Mouse (Mus musculus): ENCODE results near the gene Camta1. TPM values are rescaled to one million over a fixed set of nuclear protein-coding genes. Genes with fewer than 3 reads are reported as not detected.

The Camta1 gene
- polyA plus RNA-seq, 1 experiment from 2014 or later = 66.4 TPM

DNA sequence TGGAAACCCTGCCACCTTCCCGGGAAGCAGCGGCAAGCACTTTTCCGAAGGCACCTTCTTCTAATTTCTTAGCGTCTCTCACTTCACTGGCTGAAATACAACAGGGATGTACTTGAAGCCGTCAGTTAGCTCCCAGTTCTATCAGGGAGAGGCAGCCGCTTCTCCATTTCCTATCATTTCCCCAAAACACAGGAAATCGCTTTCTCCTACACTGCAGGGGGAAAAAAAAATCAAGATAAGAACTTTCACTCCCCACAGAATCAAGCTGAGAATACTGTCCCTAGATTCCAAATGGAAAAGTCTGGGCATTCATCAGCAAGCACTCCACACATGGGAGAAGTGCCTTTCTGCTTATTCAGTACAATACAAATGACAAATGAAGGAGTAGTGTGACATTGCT is 2.4 kb downstream of the Camta1 start:
- H3K27ac ChIP-seq = no peak overlapping the region
- H3K4me2 ChIP-seq = no peak overlapping the region
- ATAC-seq (ENCODE audit: insufficient number of reproducible peaks, low FRiP score, low TSS enrichment, low read depth) = no peak
- no peaks in the 10 kb centered on the region for H3K9me3 ChIP-seq
- H3K4me3 ChIP-seq = no peak overlapping the region
- no peaks in the 10 kb centered on the region for H3K27me3 ChIP-seq
- 0 out of 2 replicates have a peak, but pooled peaks cover 4% of the 10 kb centered on the region for H3K36me3 ChIP-seq
- peaks cover 19% of the 10 kb centered on the region for H3K4me1 ChIP-seq
- WGBS = 90% methylated on average over 7 of the region's 7 CpGs
- no peak overlapping the region for H3K9ac ChIP-seq

DNA sequence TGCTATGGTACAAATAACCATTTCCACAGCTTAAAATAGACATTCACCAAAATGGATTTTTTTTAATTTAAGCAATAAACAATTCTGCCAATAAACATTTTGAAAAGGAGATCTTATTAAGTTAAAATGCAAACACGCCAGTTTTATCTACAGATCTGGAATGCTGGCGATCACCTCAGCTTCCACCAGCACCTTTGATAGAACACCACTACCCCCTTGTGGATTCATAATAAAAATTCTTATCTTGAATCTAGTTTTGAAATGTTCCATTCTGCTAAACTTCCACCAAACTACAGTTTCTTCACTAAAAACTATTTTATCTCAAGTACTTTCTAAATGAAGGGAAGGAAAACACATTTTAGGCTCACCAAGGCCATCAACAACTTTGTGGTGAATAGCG is 7.7 kb downstream of the Camta1 start:
- no peak for ATAC-seq (ENCODE audit: insufficient number of reproducible peaks, low FRiP score, low TSS enrichment, low read depth)
- Histone ChIP-seq H3K4me3 (no peak overlapping the region), H3K9me3 (no peaks in the 10 kb centered on the region), H3K9ac (no peak overlapping the region), H3K36me3 (0 out of 2 replicates have a peak, but pooled peaks cover 4% of the 10 kb centered on the region), H3K27me3 (no peaks in the 10 kb centered on the region), H3K27ac (no peak overlapping the region), H3K4me1 (peaks cover 13% of the 10 kb centered on the region), H3K4me2 (no peak overlapping the region)
- WGBS = 64% methylated on average over 3 of the region's 3 CpGs

DNA sequence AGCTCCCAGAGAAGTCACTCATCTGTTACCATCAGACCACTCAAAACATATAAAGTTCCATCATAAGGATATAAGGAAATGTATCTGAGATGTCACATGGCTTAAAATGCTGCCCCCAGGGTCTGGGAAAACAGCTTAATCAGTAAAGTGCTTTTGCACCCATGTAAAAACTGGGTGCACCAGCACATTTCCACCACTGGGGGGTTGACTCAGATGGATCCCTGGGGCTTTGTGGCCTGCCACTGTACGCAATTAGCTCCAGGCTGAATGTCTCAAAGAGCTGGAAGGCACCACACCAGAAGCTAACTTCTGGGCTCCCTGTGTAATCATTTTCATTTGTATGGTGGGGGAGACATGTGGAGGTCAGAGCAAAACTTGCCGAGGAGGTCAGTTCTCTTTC is 10.5 kb downstream of the Camta1 start:
- Histone ChIP-seq H3K4me3 (no peak overlapping the region), H3K4me1 (peaks cover 10% of the 10 kb centered on the region), H3K9me3 (no peaks in the 10 kb centered on the region), H3K4me2 (no peak overlapping the region), H3K36me3 (no peaks in the 10 kb centered on the region), H3K9ac (no peak overlapping the region), H3K27ac (no peak overlapping the region), H3K27me3 (no peaks in the 10 kb centered on the region)
- ATAC-seq (ENCODE audit: insufficient number of reproducible peaks, low FRiP score, low TSS enrichment, low read depth) = no peak
- 52% methylated on average over 2 of the region's 2 CpGs for WGBS

DNA sequence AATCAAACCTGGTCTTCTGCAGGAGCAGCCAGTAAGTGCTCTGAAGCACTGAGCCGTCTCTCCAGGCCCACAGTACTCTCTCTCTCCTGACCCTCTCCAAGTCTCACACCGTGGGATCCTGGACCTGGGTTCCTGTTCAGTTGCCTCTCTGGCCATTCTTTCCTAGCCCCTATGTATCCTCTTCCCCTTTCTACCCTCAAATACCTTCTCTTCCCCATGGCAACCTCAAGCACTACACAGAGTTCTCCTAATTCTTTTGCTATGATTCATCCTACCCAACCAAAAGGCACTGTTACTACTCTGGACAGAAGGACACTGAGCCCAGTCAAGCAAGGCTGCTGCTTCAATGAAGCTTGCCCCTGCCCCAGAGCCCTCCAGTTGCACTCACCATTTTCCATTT is 19.1 kb downstream of the Camta1 start:
- no peak for ATAC-seq (ENCODE audit: insufficient number of reproducible peaks, low FRiP score, low TSS enrichment, low read depth)
- Histone ChIP-seq H3K27me3 (no peaks in the 10 kb centered on the region), H3K36me3 (no peaks in the 10 kb centered on the region), H3K9me3 (no peaks in the 10 kb centered on the region), H3K9ac (no peak overlapping the region), H3K4me3 (no peak overlapping the region), H3K4me2 (no peak overlapping the region), H3K27ac (no peak overlapping the region), H3K4me1 (no peaks in the 10 kb centered on the region)
- WGBS = 90% methylated on average over 2 of the region's 2 CpGs

DNA sequence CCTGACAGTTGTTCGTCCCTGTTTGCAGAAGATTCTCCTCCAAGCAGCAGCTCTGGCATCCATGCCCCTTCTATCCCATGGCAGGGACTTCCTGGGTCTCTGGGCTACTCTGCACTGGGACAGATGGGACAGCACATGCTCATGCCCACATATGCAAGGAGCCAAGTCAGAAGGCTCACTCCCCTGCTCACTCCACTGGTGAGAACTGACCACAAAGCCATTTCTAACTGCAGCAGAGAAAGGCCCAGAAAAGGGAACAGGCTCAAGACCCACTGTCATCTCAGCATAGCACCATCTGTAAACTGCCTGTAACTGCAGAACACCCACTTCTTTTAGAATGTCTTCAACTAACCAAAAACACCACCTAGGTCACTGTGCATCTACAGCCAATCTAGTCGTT is 23.2 kb downstream of the Camta1 start:
- Histone ChIP-seq H3K27me3 (no peaks in the 10 kb centered on the region), H3K4me3 (no peak overlapping the region), H3K9ac (no peak overlapping the region), H3K27ac (no peak overlapping the region), H3K4me2 (no peak overlapping the region), H3K36me3 (no peaks in the 10 kb centered on the region; the same call in 1 of the 2 replicates), H3K4me1 (no peaks in the 10 kb centered on the region), H3K9me3 (no peaks in the 10 kb centered on the region)
- 73% methylated on average over 2 of the region's 2 CpGs for whole genome bisulfite sequencing
- ATAC-seq (ENCODE audit: insufficient number of reproducible peaks, low FRiP score, low TSS enrichment, low read depth) = no peak

DNA sequence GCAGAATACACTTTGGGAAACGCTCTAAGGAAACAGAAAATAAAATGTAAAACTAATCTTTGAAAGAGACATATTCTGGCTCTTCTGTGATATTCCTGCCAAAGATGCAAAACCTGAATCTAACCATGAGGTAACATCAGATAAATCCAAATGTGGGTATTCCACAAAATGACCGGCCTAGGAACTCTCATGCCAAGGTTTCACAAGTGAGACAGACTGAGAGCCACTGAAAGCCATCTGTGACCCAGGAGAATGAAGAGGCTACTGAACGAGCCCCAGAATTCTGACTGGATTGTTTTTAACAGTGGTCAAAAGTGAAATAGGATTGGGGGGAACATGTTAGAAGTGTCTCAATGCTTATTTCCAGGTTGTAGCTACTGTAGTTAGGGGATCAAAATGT is 25.8 kb downstream of the Camta1 start:
- Histone ChIP-seq H3K9me3 (no peaks in the 10 kb centered on the region), H3K4me1 (no peaks in the 10 kb centered on the region), H3K27ac (no peak overlapping the region), H3K4me2 (no peak overlapping the region), H3K9ac (no peak overlapping the region), H3K36me3 (no peaks in the 10 kb centered on the region; the same call in 1 of the 2 replicates), H3K27me3 (no peaks in the 10 kb centered on the region), H3K4me3 (no peak overlapping the region)
- 88% methylated on average over 3 of the region's 3 CpGs for WGBS
- no peak for ATAC-seq (ENCODE audit: insufficient number of reproducible peaks, low FRiP score, low TSS enrichment, low read depth)

DNA sequence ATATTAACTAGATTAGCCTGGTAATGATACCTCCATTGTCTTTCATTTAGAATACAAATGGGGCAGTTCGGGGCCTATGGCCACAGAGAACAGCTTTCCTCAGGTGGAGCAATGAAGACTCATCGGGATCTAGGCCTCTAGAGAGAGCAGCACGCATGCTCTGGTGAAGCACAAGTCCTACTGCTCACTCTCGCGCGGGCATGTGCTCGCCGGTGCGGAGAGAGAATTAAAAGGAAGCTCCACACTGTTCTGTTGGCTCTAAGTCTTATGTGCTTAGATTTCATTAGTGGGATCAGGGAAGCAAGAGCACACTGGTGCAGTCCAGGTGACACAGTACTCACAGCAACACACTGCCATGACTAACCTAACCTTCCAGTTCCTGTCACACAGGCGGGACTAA is 27.1 kb downstream of the Camta1 start:
- no peaks in the 10 kb centered on the region for H3K27me3 ChIP-seq
- no peak overlapping the region for H3K9ac ChIP-seq
- 89% methylated on average over 10 of the region's 10 CpGs for WGBS
- no peaks in the 10 kb centered on the region; the same call in 1 of the 2 replicates for H3K36me3 ChIP-seq
- no peak overlapping the region for H3K4me2 ChIP-seq
- H3K4me3 ChIP-seq = no peak overlapping the region
- H3K4me1 ChIP-seq = no peaks in the 10 kb centered on the region
- no peaks in the 10 kb centered on the region for H3K9me3 ChIP-seq
- no peak for ATAC-seq (ENCODE audit: insufficient number of reproducible peaks, low FRiP score, low TSS enrichment, low read depth)
- H3K27ac ChIP-seq = no peak overlapping the region

DNA sequence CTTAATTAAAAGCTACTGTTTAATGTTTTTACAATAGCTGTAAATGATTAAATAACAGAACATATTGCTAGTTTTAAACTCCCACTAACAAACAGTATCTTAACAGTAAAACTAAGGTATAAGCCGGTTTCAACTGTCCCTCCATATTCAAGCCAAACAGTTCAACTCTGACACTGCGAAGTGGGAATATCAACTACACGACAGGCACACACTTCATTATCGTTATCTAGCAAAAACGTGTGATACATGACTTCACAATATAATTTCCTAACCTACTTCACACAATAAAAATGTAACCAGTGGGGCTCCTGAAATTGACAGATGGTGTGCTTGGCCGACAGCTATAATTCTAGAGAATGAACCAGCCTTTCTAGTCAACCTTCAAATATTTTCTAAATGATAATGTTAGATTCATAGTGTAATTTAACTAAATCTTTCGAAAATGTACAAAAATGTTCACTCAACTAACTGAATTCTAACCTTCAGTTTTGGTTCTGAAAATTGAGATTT is 27.7 kb downstream of the Camta1 start:
- Histone ChIP-seq H3K4me3 (no peak overlapping the region), H3K9me3 (no peaks in the 10 kb centered on the region)

DNA sequence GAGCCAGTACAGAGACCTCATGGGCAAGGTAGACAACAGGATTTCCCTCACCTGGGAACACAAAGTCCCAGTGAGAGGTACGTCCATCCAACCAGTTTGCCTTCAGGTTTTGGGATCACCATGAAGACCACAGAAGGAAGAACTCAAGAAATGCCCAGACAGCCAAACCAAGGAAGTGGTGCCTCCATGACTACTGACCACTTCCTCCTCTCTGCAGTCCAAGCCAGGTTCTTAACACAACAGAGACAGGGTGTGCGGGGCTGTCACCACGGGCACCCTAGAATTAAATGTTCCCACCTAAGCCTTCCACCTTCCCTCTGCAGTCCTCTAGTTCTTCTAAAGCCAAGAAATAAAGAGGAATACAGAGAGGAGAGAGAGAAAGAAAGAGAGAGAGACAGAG is 33.8 kb downstream of the Camta1 start:
- ATAC-seq (ENCODE audit: insufficient number of reproducible peaks, low FRiP score, low TSS enrichment, low read depth) = no peak
- Histone ChIP-seq H3K4me2 (no peak overlapping the region), H3K4me3 (no peak overlapping the region), H3K27me3 (no peaks in the 10 kb centered on the region), H3K36me3 (peaks cover 4% of the 10 kb centered on the region; the same call in 1 of the 2 replicates), H3K9ac (no peak overlapping the region), H3K4me1 (0 out of 2 replicates have a peak, but pooled peaks cover 4% of the 10 kb centered on the region), H3K27ac (no peak overlapping the region), H3K9me3 (no peaks in the 10 kb centered on the region)
- WGBS = 87% methylated on average over 3 of the region's 3 CpGs

More for the DNA sequence above, 27.7 kb downstream of the Camta1 start:
- Histone ChIP-seq H3K4me1 (no peaks in the 10 kb centered on the region), H3K27ac (no peak overlapping the region), H3K4me2 (no peak overlapping the region), H3K9ac (no peak overlapping the region), H3K27me3 (no peaks in the 10 kb centered on the region), H3K36me3 (peaks cover 4% of the 10 kb centered on the region)
- WGBS = 78% methylated on average over 7 of the region's 7 CpGs
- ATAC-seq (ENCODE audit: insufficient number of reproducible peaks, low FRiP score, low TSS enrichment, low read depth) = no peak

DNA sequence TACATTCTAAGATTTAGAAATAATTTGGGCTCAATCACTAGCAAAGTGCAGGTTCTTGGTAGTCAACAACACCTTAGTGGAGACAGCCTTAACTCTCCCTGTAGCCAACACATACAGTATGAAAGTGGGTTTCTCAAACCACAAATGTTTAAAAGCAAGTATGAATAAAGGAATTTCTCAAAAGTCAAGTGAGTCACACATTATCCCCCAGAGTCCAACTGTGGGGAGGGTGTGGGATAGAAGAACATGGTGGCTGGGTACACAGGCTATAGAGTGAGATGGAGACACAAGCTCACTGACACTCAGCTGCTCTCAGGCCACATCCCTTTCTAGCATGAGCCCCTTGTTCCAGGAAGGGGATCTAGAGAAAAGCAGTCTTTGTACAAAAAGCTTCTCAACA is 34.3 kb downstream of the Camta1 start:
- no peak overlapping the region for H3K4me2 ChIP-seq
- no peak for ATAC-seq (ENCODE audit: insufficient number of reproducible peaks, low FRiP score, low TSS enrichment, low read depth)

DNA sequence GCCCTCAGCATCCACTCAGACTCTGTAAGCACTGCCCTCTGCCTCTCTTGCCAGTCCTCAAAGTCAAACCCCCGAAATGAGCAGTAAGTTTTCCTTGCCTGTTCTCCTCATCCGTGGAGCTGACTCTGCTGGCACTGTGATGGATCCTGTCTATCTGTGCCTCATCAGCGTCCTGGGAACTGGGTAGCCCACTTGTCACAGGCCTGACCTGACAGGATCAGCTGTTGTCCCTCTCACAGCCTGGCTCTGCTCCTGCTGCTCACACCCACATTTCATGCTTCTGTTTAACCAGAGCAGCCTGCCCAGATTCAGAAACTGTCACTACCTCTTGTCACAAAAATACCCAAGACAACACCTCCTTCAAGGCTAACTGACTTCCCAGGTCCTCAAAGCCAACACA is 37.7 kb downstream of the Camta1 start:
- H3K27ac ChIP-seq = no peak overlapping the region
- H3K36me3 ChIP-seq = no peaks in the 10 kb centered on the region
- no peaks in the 10 kb centered on the region for H3K27me3 ChIP-seq
- no peak overlapping the region for H3K4me3 ChIP-seq
- H3K9me3 ChIP-seq = no peaks in the 10 kb centered on the region
- no peak for ATAC-seq (ENCODE audit: insufficient number of reproducible peaks, low FRiP score, low TSS enrichment, low read depth)
- no peak overlapping the region for H3K4me2 ChIP-seq
- H3K9ac ChIP-seq = no peak overlapping the region
- 59% methylated on average over 3 of the region's 3 CpGs for WGBS
- 0 out of 2 replicates have a peak, but pooled peaks cover 4% of the 10 kb centered on the region for H3K4me1 ChIP-seq

More for the DNA sequence above, 34.3 kb downstream of the Camta1 start:
- no peaks in the 10 kb centered on the region for H3K9me3 ChIP-seq
- H3K4me3 ChIP-seq = no peak overlapping the region
- H3K27ac ChIP-seq = no peak overlapping the region
- no peaks in the 10 kb centered on the region for H3K27me3 ChIP-seq
- peaks cover 4% of the 10 kb centered on the region; the same call in 1 of the 2 replicates for H3K36me3 ChIP-seq
- H3K9ac ChIP-seq = no peak overlapping the region
- 0 out of 2 replicates have a peak, but pooled peaks cover 4% of the 10 kb centered on the region for H3K4me1 ChIP-seq

DNA sequence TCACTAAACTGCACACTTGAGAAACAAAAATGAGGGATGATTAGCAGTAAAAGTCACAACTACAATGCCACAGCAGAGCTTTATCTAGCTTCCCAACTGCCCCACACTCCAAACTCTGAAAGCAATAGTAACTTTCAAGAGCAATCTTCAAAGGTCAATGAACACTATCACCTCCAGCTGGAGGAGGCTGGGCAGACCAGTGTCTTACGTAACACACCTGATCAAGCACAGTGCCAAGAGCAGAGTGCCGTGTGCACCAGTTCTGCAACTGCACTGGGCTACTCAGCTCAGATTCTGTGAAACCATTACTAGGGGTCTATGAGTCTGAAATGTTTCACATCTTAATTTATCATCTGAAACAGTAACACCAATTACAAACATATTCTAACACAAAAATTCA is 38.7 kb downstream of the Camta1 start:
- no peak overlapping the region for H3K9ac ChIP-seq
- no peak overlapping the region for H3K4me2 ChIP-seq
- 67% methylated on average over 2 of the region's 2 CpGs for WGBS
- H3K9me3 ChIP-seq = no peaks in the 10 kb centered on the region
- no peaks in the 10 kb centered on the region for H3K27me3 ChIP-seq
- no peaks in the 10 kb centered on the region for H3K36me3 ChIP-seq
- H3K27ac ChIP-seq = no peak overlapping the region
- 0 out of 2 replicates have a peak, but pooled peaks cover 4% of the 10 kb centered on the region for H3K4me1 ChIP-seq
- H3K4me3 ChIP-seq = no peak overlapping the region
- ATAC-seq (ENCODE audit: insufficient number of reproducible peaks, low FRiP score, low TSS enrichment, low read depth) = no peak

All from limb, embryonic 15.5 days (tissue).